Mouse (Mus musculus) intestine, postnatal 0 days (tissue): ENCODE measurements around the gene D7Ertd443e. TPM values are rescaled to one million over a fixed set of nuclear protein-coding genes. Genes with fewer than 3 reads are reported as not detected.

ENCODE experiments used
- ATAC-seq: fragments of 200-750 bp; cut with Nextera tagmentation; 2 replicates; pipeline ENCODE4 v1.8.0; 2017; ENCODE audit warnings: mild to moderate bottlenecking, moderate TSS enrichment, moderate library complexity
- H3K27ac ChIP-seq: fragments of 300-500 bp; sonication (generic); 2 replicates; pipeline ENCODE4 v1.5.1; 2014; ENCODE audit warnings: mild to moderate bottlenecking, low read depth, low read length, moderate library complexity
- H3K27me3 ChIP-seq: fragments of 300-500 bp; sonication (generic); replicated peaks from 2 replicates; pipeline ENCODE4 v1.6.1; 2014; ENCODE audit warnings: low read length, mixed read lengths; ENCODE audit not compliant: control insufficient read depth, insufficient read depth
- H3K36me3 ChIP-seq: fragments of 300-500 bp; sonication (generic); 2 replicates; pipeline ENCODE4 v1.6.1; 2014; ENCODE audit warnings: mild to moderate bottlenecking, moderate library complexity; ENCODE audit not compliant: control insufficient read depth, insufficient read depth
- H3K4me1 ChIP-seq: fragments of 300-500 bp; sonication (generic); replicated peaks from 2 replicates; pipeline ENCODE4 v1.6.1; 2014; ENCODE audit warnings: antibody characterized with exemption, low read length, mixed read lengths; ENCODE audit not compliant: control insufficient read depth, insufficient read depth
- H3K4me2 ChIP-seq: fragments of 300-500 bp; sonication (generic); replicated peaks from 2 replicates; pipeline ENCODE4 v1.6.1; 2014; ENCODE audit warnings: low read depth, mild to moderate bottlenecking, moderate library complexity
- H3K4me3 ChIP-seq: fragments of 300-500 bp; sonication (generic); 2 replicates; pipeline ENCODE4 v1.5.1; 2014; ENCODE audit warnings: low read depth, low read length
- H3K9ac ChIP-seq: fragments of 300-500 bp; sonication (generic); 2 replicates; pipeline ENCODE4 v1.6.1; 2014; ENCODE audit warnings: mild to moderate bottlenecking, low read depth, low read length
- H3K9me3 ChIP-seq: fragments of 300-500 bp; sonication (generic); 2 replicates; pipeline ENCODE4 v1.6.1; 2016; ENCODE audit warnings: mixed run types; ENCODE audit not compliant: control insufficient read depth
- CTCF ChIP-seq: sonication (generic); IDR thresholded peaks from 2 replicates; pipeline ENCODE4 v1.5.1; 2016; ENCODE audit warnings: low read depth, mild to moderate bottlenecking, control low read depth, antibody characterized with exemption, moderate library complexity
- WGBS: fragments of 180-500 bp; shearing (Covaris S2); extraction: QIAGEN DNeasy Blood & Tissue Kit; methylation state at CpG from one replicate; pipeline ENCODE4 v1.1.7; 2014; 5-methylcytosine and 5-hydroxymethylcytosine counted together
- polyA plus RNA-seq: library from polyadenylated mRNA; unstranded; fragments of >200 nt; fragmentation: Nextera tagmentation; extraction: Ambion mirVana; gene quantifications from 2 replicates; pipeline ENCODE4 v1.2.1, GENCODE M21; 2015

D7Ertd443e gene
- polyA plus RNA-seq, 1 experiment from 2014 or later, result not detected

GRCm38 (mm10) chr7:134226231-134226630, 159.2 kb downstream of the D7Ertd443e start:
- 85% methylated on average over 3 of the region's 3 CpGs for WGBS
- TF ChIP-seq CTCF, result no peak
- Histone ChIP-seq H3K36me3 (no peaks in the 10 kb centered on the region), H3K27ac (no peak overlapping the region), H3K9me3 (no peaks in the 10 kb centered on the region), H3K27me3 (peaks cover 32% of the 10 kb centered on the region), H3K4me1 (no peaks in the 10 kb centered on the region), H3K4me3 (no peak overlapping the region), H3K9ac (no peak overlapping the region), H3K4me2 (no peak overlapping the region)
- no peak for ATAC-seq

GRCm38 (mm10) chr7:134224741-134225612, 160.5 kb downstream of the D7Ertd443e start:
- under 1% methylated on average over 90 of the region's 90 CpGs for WGBS
- Histone ChIP-seq H3K27ac (no peak overlapping the region; the same call in 1 of the 2 replicates), H3K27me3 (peaks cover 32% of the 10 kb centered on the region), H3K4me3 (peak overlapping the region; percentile 51), H3K9me3 (no peaks in the 10 kb centered on the region), H3K4me2 (peak overlapping the region; percentile 79), H3K9ac (peak overlapping the region; percentile 46; the same call in 1 of the 2 replicates), H3K36me3 (no peaks in the 10 kb centered on the region), H3K4me1 (no peaks in the 10 kb centered on the region)
- TF ChIP-seq CTCF, result no peak
- peak; percentile 8; the same call in 1 of the 2 replicates for ATAC-seq

GRCm38 (mm10) chr7:134224421-134224740, 161.1 kb downstream of the D7Ertd443e start:
- H3K4me1 ChIP-seq, result no peaks in the 10 kb centered on the region
- peak overlapping the region; percentile 46; the same call in 1 of the 2 replicates for H3K9ac ChIP-seq
- H3K36me3 ChIP-seq, result no peaks in the 10 kb centered on the region
- ATAC-seq, result no peak
- WGBS, result 0% methylated on average over 14 of the region's 14 CpGs
- no peak for TF ChIP-seq CTCF
- H3K4me2 ChIP-seq, result peak overlapping the region; percentile 79
- H3K27me3 ChIP-seq, result peaks cover 32% of the 10 kb centered on the region
- peak overlapping the region; percentile 51 for H3K4me3 ChIP-seq
- H3K27ac ChIP-seq, result no peak overlapping the region
- H3K9me3 ChIP-seq, result no peaks in the 10 kb centered on the region

GRCm38 (mm10) chr7:134223444-134224161, 161.9 kb downstream of the D7Ertd443e start:
- no peak for ATAC-seq
- no peaks in the 10 kb centered on the region for H3K4me1 ChIP-seq
- TF ChIP-seq CTCF, result peak; percentile 80

More at GRCm38 (mm10) chr7:134223444-134224161, 161.9 kb downstream of the D7Ertd443e start:
- Histone ChIP-seq H3K27ac (no peak overlapping the region), H3K9ac (no peak overlapping the region), H3K4me2 (peak overlapping the region; percentile 79), H3K9me3 (no peaks in the 10 kb centered on the region), H3K27me3 (peaks cover 32% of the 10 kb centered on the region), H3K4me3 (peak overlapping the region; percentile 51), H3K36me3 (no peaks in the 10 kb centered on the region)
- 21% methylated on average over 16 of the region's 16 CpGs for WGBS

Other genes starting within 250 kb of the D7Ertd443e start
- gene Adam12, start 153.5 kb downstream of the D7Ertd443e start, polyA plus RNA-seq, result 1.0 and 2.0 TPM in 2 replicates